Mouse (Mus musculus) hindbrain, embryonic 10.5 days (tissue): ENCODE data around the gene Ltn1. TPM values are rescaled to one million over a fixed set of nuclear protein-coding genes. Genes with fewer than 3 reads are reported as not detected.

Experiments used
- DNase-seq: peaks from one replicate; pipeline ENCODE4 v3.0.0-alpha.2; 2017; ENCODE audit warnings: low spot score
- H3K27ac ChIP-seq: fragments of 300-500 bp; sonication (generic); 2 replicates; pipeline ENCODE4 v1.5.1; 2016; ENCODE audit warnings: mild to moderate bottlenecking, moderate library complexity
- H3K27me3 ChIP-seq: fragments of 300-500 bp; sonication (generic); 2 replicates; pipeline ENCODE4 v1.6.1; 2016; ENCODE audit warnings: mild to moderate bottlenecking; ENCODE audit not compliant: poor library complexity, insufficient read depth, severe bottlenecking
- H3K36me3 ChIP-seq: fragments of 300-500 bp; sonication (generic); 2 replicates; pipeline ENCODE4 v1.6.1; 2016; ENCODE audit warnings: mild to moderate bottlenecking, moderate library complexity
- H3K4me1 ChIP-seq: fragments of 300-500 bp; sonication (generic); replicated peaks from 2 replicates; pipeline ENCODE4 v1.6.1; 2016; ENCODE audit warnings: mild to moderate bottlenecking
- H3K4me3 ChIP-seq: fragments of 300-500 bp; sonication (generic); 2 replicates; pipeline ENCODE4 v1.5.1; 2016; ENCODE audit warnings: mild to moderate bottlenecking, moderate library complexity
- H3K9me3 ChIP-seq: fragments of 300-500 bp; sonication (generic); 2 replicates; pipeline ENCODE4 v1.6.1; 2016; ENCODE audit warnings: mild to moderate bottlenecking, moderate library complexity
- WGBS: fragments of 180-500 bp; shearing (Covaris S2); methylation state at CpG from one replicate; pipeline ENCODE4 v1.1.7; 2016; 5-methylcytosine and 5-hydroxymethylcytosine counted together
- polyA plus RNA-seq: library from polyadenylated mRNA; unstranded; fragments of >200 nt; fragmentation: Nextera tagmentation; extraction: Ambion mirVana; gene quantifications from 2 replicates; pipeline ENCODE4 v1.2.1, GENCODE M21; 2016

Ltn1 gene
- 27.6 and 30.6 TPM in 2 replicates for polyA plus RNA-seq

- Histone ChIP-seq H3K27ac (peak within 1 kb of the TSS; percentile 89), H3K4me3 (peak within 1 kb of the TSS; percentile 94), H3K9me3 (no peaks in the 10 kb centered on the region), H3K4me1 (peaks cover 8% of the 10 kb centered on the region), H3K27me3 (no peaks in the 10 kb centered on the region), H3K36me3 (peaks cover 4% of the 10 kb centered on the region; the same call in 1 of the 2 replicates)
- peak; percentile 99 for DNase-seq
- under 1% methylated on average over 56 of the region's 56 CpGs for WGBS
Observed at GRCm38 (mm10) chr16:87432033-87432814, at the start of gene Ltn1. Ltn1 (minus strand) TSS chr16:87432612.

- 88% methylated on average over 4 of the region's 4 CpGs for WGBS
Observed at GRCm38 (mm10) chr16:87470579-87470978, 38.2 kb upstream of the Ltn1 start.

GRCm38 (mm10) chr16:87458752-87459151 is 26.3 kb upstream of the Ltn1 start:
- no peaks in the 10 kb centered on the region for H3K9me3 ChIP-seq
- peaks cover 47% of the 10 kb centered on the region for H3K36me3 ChIP-seq
- H3K27ac ChIP-seq = no peak overlapping the region
- H3K4me3 ChIP-seq = no peak overlapping the region
- no peak for DNase-seq
- WGBS = 97% methylated on average over 3 of the region's 3 CpGs
- peaks cover 22% of the 10 kb centered on the region for H3K4me1 ChIP-seq
- H3K27me3 ChIP-seq = no peaks in the 10 kb centered on the region

More at GRCm38 (mm10) chr16:87470579-87470978, 38.2 kb upstream of the Ltn1 start:
- DNase-seq = no peak
- peaks cover 96% of the 10 kb centered on the region for H3K36me3 ChIP-seq
- H3K27ac ChIP-seq = no peak overlapping the region
- H3K9me3 ChIP-seq = no peaks in the 10 kb centered on the region
- no peaks in the 10 kb centered on the region for H3K4me1 ChIP-seq
- H3K4me3 ChIP-seq = no peak overlapping the region
- H3K27me3 ChIP-seq = no peaks in the 10 kb centered on the region

- Histone ChIP-seq H3K9me3 (no peaks in the 10 kb centered on the region), H3K36me3 (peaks cover 17% of the 10 kb centered on the region), H3K27ac (peak overlapping the region; percentile 92), H3K4me1 (peaks cover 22% of the 10 kb centered on the region), H3K4me3 (peak overlapping the region; percentile 97), H3K27me3 (no peaks in the 10 kb centered on the region)
- DNase-seq = no peak
- WGBS = under 1% methylated on average over 38 of the region's 38 CpGs
Observed at GRCm38 (mm10) chr16:87455180-87455611, 22.8 kb upstream of the Ltn1 start.

- DNase-seq = peak; percentile 88
- WGBS = 9% methylated on average over 45 of the region's 45 CpGs
- Histone ChIP-seq H3K27ac (peak within 1 kb of the TSS; percentile 92), H3K4me1 (peaks cover 22% of the 10 kb centered on the region), H3K4me3 (peak within 1 kb of the TSS; percentile 97), H3K27me3 (no peaks in the 10 kb centered on the region), H3K36me3 (peaks cover 12% of the 10 kb centered on the region), H3K9me3 (no peaks in the 10 kb centered on the region)
Observed at GRCm38 (mm10) chr16:87454419-87455179, 22.2 kb upstream of the Ltn1 start, which contains the start of gene Usp16. Usp16 (plus strand) TSS chr16:87454703.

GRCm38 (mm10) chr16:87453226-87453625 is 20.8 kb upstream of the Ltn1 start:
- H3K27me3 ChIP-seq = no peaks in the 10 kb centered on the region
- DNase-seq = no peak
- H3K4me1 ChIP-seq = peaks cover 22% of the 10 kb centered on the region
- no peak overlapping the region for H3K27ac ChIP-seq
- H3K4me3 ChIP-seq = no peak overlapping the region
- H3K9me3 ChIP-seq = no peaks in the 10 kb centered on the region
- H3K36me3 ChIP-seq = no peaks in the 10 kb centered on the region
- WGBS = 87% methylated on average over 2 of the region's 2 CpGs

- Histone ChIP-seq H3K9me3 (no peaks in the 10 kb centered on the region), H3K36me3 (no peaks in the 10 kb centered on the region), H3K4me1 (peaks cover 11% of the 10 kb centered on the region), H3K27ac (no peak overlapping the region), H3K27me3 (no peaks in the 10 kb centered on the region), H3K4me3 (no peak overlapping the region)
- DNase-seq = no peak
- WGBS = 95% methylated on average over 3 of the region's 3 CpGs
Observed at GRCm38 (mm10) chr16:87445528-87445927, 13.1 kb upstream of the Ltn1 start.

GRCm38 (mm10) chr16:87445110-87445509 is 12.7 kb upstream of the Ltn1 start:
- peaks cover 11% of the 10 kb centered on the region for H3K4me1 ChIP-seq
- no peaks in the 10 kb centered on the region for H3K27me3 ChIP-seq
- H3K4me3 ChIP-seq = no peak overlapping the region
- H3K36me3 ChIP-seq = no peaks in the 10 kb centered on the region
- H3K27ac ChIP-seq = no peak overlapping the region
- H3K9me3 ChIP-seq = no peaks in the 10 kb centered on the region
- DNase-seq = no peak

- Histone ChIP-seq H3K27ac (no peak overlapping the region), H3K4me1 (peaks cover 17% of the 10 kb centered on the region), H3K4me3 (no peak overlapping the region), H3K9me3 (no peaks in the 10 kb centered on the region), H3K36me3 (no peaks in the 10 kb centered on the region), H3K27me3 (no peaks in the 10 kb centered on the region)
- 42% methylated on average over 1 of the region's 1 CpGs for WGBS
- no peak for DNase-seq
Observed at GRCm38 (mm10) chr16:87444071-87444470, 11.7 kb upstream of the Ltn1 start.

- Histone ChIP-seq H3K27ac (no peak overlapping the region), H3K9me3 (no peaks in the 10 kb centered on the region), H3K4me3 (no peak overlapping the region), H3K4me1 (peaks cover 17% of the 10 kb centered on the region), H3K36me3 (no peaks in the 10 kb centered on the region), H3K27me3 (no peaks in the 10 kb centered on the region)
- DNase-seq = no peak
Observed at GRCm38 (mm10) chr16:87443245-87443644, 10.8 kb upstream of the Ltn1 start.

GRCm38 (mm10) chr16:87442291-87442690 is 9.9 kb upstream of the Ltn1 start:
- WGBS = 63% methylated on average over 5 of the region's 5 CpGs
- no peaks in the 10 kb centered on the region for H3K27me3 ChIP-seq
- H3K36me3 ChIP-seq = no peaks in the 10 kb centered on the region
- peaks cover 17% of the 10 kb centered on the region for H3K4me1 ChIP-seq
- H3K4me3 ChIP-seq = no peak overlapping the region
- H3K27ac ChIP-seq = no peak overlapping the region
- no peaks in the 10 kb centered on the region for H3K9me3 ChIP-seq
- DNase-seq = no peak

- peak overlapping the region; percentile 93 for H3K27ac ChIP-seq
- H3K9me3 ChIP-seq = no peaks in the 10 kb centered on the region
- no peaks in the 10 kb centered on the region for H3K27me3 ChIP-seq
- no peaks in the 10 kb centered on the region for H3K36me3 ChIP-seq
- H3K4me1 ChIP-seq = peaks cover 17% of the 10 kb centered on the region
- H3K4me3 ChIP-seq = peak overlapping the region; percentile 69
- WGBS = 27% methylated on average over 9 of the region's 9 CpGs
- DNase-seq = no peak
Observed at GRCm38 (mm10) chr16:87441089-87441488, 8.7 kb upstream of the Ltn1 start.

GRCm38 (mm10) chr16:87440184-87440686 is 7.8 kb upstream of the Ltn1 start, which contains the start of gene Rwdd2b:
Rwdd2b (minus strand) TSS chr16:87440573.
- Histone ChIP-seq H3K36me3 (no peaks in the 10 kb centered on the region), H3K27ac (peak within 1 kb of the TSS; percentile 93), H3K4me3 (peak within 1 kb of the TSS; percentile 69), H3K4me1 (peaks cover 17% of the 10 kb centered on the region), H3K9me3 (no peaks in the 10 kb centered on the region), H3K27me3 (no peaks in the 10 kb centered on the region)
- WGBS = under 1% methylated on average over 38 of the region's 38 CpGs
- DNase-seq = peak; percentile 92
